27 mouse cellular contexts compared by ENCODE assay signal in genomic region chr13:63344481-63344880, GRCm38 (mm10).
"Had no signal": no experiment of that assay in that cellular context is flagged by ENCODE, and none has a peak within 500 bp of the region (broad histone marks: within the 10 kb centered on the region; RNA-seq: fewer than 3 reads in every experiment).

No protein-coding gene starts in this region.

- H3K9ac ChIP-seq: heart, embryonic 13.5 days; heart, embryonic 15.5 days; hindbrain, embryonic 12.5 days; hindbrain, embryonic 14.5 days; intestine, embryonic 15.5 days; kidney, embryonic 15.5 days; limb, embryonic 12.5 days; liver, embryonic 13.5 days; liver, embryonic 15.5 days had no signal

- DNase-seq: gastrocnemius, adult 2 months; gastrocnemius, postnatal 10 days; gastrocnemius, postnatal 25 days; heart, adult 2 months; heart, postnatal 14 days; heart, postnatal 36 days; kidney, adult 2 months; kidney, adult 9 months; kidney, postnatal 14 days; kidney, postnatal 36 days; layer of hippocampus, adult 9-11 months; layer of hippocampus, postnatal 36 days; left cerebral cortex, postnatal 4 days; liver; liver, embryonic 13.5 days had no signal

- H3K27me3 ChIP-seq: heart, embryonic 13.5 days; heart, embryonic 15.5 days; hindbrain, embryonic 12.5 days; intestine, embryonic 15.5 days; kidney, embryonic 15.5 days; limb, embryonic 12.5 days; liver, embryonic 13.5 days; liver, embryonic 15.5 days had no signal

- H3K4me1 ChIP-seq: heart, embryonic 13.5 days; heart, embryonic 15.5 days; hindbrain, embryonic 10.5 days; hindbrain, embryonic 12.5 days; intestine, embryonic 15.5 days; kidney, embryonic 15.5 days had no signal

- H3K36me3 ChIP-seq: hindbrain, embryonic 10.5 days; hindbrain, embryonic 12.5 days; intestine, embryonic 15.5 days; kidney, embryonic 15.5 days; liver, embryonic 13.5 days; liver, embryonic 15.5 days had no signal

- H3K9me3 ChIP-seq: heart, embryonic 13.5 days; heart, embryonic 15.5 days; hindbrain, embryonic 10.5 days; hindbrain, embryonic 12.5 days; intestine, embryonic 15.5 days; kidney, embryonic 15.5 days; limb, embryonic 12.5 days; liver, embryonic 13.5 days; liver, embryonic 15.5 days had no signal

- H3K4me2 ChIP-seq: heart, embryonic 11.5 days; heart, embryonic 13.5 days; heart, embryonic 15.5 days; hindbrain, embryonic 12.5 days; hindbrain, embryonic 14.5 days; intestine, embryonic 15.5 days; kidney, embryonic 15.5 days; limb, embryonic 12.5 days; liver, embryonic 11.5 days; liver, embryonic 13.5 days; liver, embryonic 15.5 days had no signal

- H3K4me3 ChIP-seq: gastrocnemius, adult 2 months; heart, adult 2 months; heart, embryonic 13.5 days; heart, embryonic 15.5 days; hindbrain, embryonic 10.5 days; hindbrain, embryonic 12.5 days; intestine, embryonic 15.5 days; kidney, embryonic 15.5 days; limb, embryonic 12.5 days; liver, embryonic 13.5 days; liver, embryonic 15.5 days had no signal

- H3K27ac ChIP-seq: gastrocnemius, adult 2 months; heart, adult 2 months; heart, embryonic 13.5 days; heart, embryonic 15.5 days; hindbrain, embryonic 10.5 days; hindbrain, embryonic 12.5 days; hindbrain, embryonic 14.5 days; intestine, embryonic 15.5 days; kidney, embryonic 15.5 days; kidney, postnatal 0 days; limb, embryonic 12.5 days; liver, embryonic 13.5 days; liver, embryonic 15.5 days had no signal
